Mouse (Mus musculus): ENCODE measurements around the gene Gdf2.

Gdf2 gene

GRCm38 (mm10) chr14:33958186-33958585 lies 17.3 kb downstream of the Gdf2 start:
- no peak for DNase-seq (ENCODE audit: low spot score)

GRCm38 (mm10) chr14:33958841-33959240 lies 18.0 kb downstream of the Gdf2 start:
- DNase-seq (ENCODE audit: low spot score), result no peak

- peak; percentile 68 for DNase-seq (ENCODE audit: low spot score)
These were observed 18.5 kb downstream of the Gdf2 start for GRCm38 (mm10) chr14:33959341-33959740.

- DNase-seq (ENCODE audit: low spot score), result no peak
These were observed 24.8 kb downstream of the Gdf2 start for GRCm38 (mm10) chr14:33965675-33966074.

GRCm38 (mm10) chr14:33972679-33973078 lies 31.8 kb downstream of the Gdf2 start:
- DNase-seq (ENCODE audit: low spot score), result no peak

- DNase-seq (ENCODE audit: low spot score), result peak; percentile 26
These were observed 33.9 kb downstream of the Gdf2 start for GRCm38 (mm10) chr14:33974752-33975151.

GRCm38 (mm10) chr14:33977748-33978147 lies 36.9 kb downstream of the Gdf2 start:
- no peak for DNase-seq (ENCODE audit: low spot score)

- no peak for DNase-seq (ENCODE audit: low spot score)
These were observed 37.8 kb downstream of the Gdf2 start, which contains the start of gene Zfp488 for GRCm38 (mm10) chr14:33978604-33979059. Zfp488 (minus strand) TSS chr14:33978764.

- no peak for DNase-seq (ENCODE audit: low spot score)
These were observed 48.4 kb downstream of the Gdf2 start for GRCm38 (mm10) chr14:33989201-33989600.

GRCm38 (mm10) chr14:33991971-33992370 lies 51.1 kb downstream of the Gdf2 start:
- no peak for DNase-seq (ENCODE audit: low spot score)

GRCm38 (mm10) chr14:33993051-33993450 lies 52.2 kb downstream of the Gdf2 start:
- DNase-seq (ENCODE audit: low spot score), result no peak

GRCm38 (mm10) chr14:33993521-33994289 lies 52.9 kb downstream of the Gdf2 start:
- DNase-seq (ENCODE audit: low spot score), result no peak
